Mouse (Mus musculus) central nervous system, embryonic 11.5 days (tissue): ENCODE data around the gene Gm28308. TPM values are rescaled to one million over a fixed set of nuclear protein-coding genes. Genes with fewer than 3 reads are reported as not detected.

Experiments
- polyA plus RNA-seq: library from polyadenylated mRNA; depleted of rRNA; stranded (reverse); fragments of >200 nt; gene quantifications from 2 replicates; pipeline ENCODE4 v1.2.3, GENCODE M21; 2012; rRNA removed

Gm28308 gene
- 3.1 TPM in 1 of 2 replicates, not detected in the other for polyA plus RNA-seq

DNA sequence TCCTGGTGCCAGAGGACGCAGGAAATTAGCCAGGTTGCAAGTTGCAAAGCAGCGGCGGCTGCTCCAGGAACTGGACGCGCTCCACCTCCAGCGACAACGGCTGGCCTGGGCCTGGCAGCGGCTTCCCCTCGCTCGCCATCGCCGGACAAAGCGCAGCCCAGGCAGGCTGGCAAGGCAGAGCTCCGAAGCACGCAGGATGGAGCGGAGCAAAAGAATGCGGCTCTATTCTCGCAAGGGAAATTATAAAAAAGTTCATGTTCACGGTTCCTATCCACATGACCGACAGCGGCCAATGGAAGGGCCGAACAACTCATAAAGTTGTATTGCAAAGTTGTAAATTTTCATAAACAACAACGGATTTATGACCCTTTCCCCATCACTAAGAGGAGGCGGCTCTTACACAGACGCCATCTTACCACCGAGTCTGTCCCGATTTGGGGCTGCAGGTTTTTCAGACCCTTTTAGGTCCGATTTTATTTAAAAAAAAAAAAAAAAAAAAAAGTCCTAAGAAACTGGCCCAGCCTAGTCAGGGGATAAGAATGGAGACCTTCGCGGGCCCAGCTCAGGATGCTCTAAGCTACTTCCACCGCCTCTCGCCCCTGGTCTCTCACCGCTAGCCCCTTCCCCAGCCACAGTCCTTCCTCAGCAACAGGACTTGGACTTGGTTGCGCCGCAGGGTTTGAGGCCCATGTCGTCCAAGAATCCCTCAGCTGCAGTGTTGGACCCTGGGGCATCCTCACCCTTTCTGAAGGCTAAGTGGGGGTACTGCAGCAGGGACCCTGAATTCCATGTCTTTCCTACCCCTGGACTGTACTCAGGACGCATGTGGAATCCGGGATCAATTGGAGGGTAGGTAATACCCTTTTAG, at the start of gene Gm28308, which contains the start of gene Hoxa3:
TSS of gene Gm28308 (minus strand) at position 221 of the 868 bp plus-strand sequence.
TSS of gene Hoxa3 (minus strand) at position 218 of the 868 bp plus-strand sequence.

GRCm38 (mm10) chr6:52260654-52261575, 47.8 kb upstream of the Gm28308 start, which contains the start of gene Hoxa13:
Gene Hoxa13 (minus strand): TSS chr6:52260880.

GRCm38 (mm10) chr6:52245757-52246142, 32.6 kb upstream of the Gm28308 start, which contains the start of gene Hoxa11:
Gene Hoxa11 (minus strand): TSS chr6:52245810.

DNA sequence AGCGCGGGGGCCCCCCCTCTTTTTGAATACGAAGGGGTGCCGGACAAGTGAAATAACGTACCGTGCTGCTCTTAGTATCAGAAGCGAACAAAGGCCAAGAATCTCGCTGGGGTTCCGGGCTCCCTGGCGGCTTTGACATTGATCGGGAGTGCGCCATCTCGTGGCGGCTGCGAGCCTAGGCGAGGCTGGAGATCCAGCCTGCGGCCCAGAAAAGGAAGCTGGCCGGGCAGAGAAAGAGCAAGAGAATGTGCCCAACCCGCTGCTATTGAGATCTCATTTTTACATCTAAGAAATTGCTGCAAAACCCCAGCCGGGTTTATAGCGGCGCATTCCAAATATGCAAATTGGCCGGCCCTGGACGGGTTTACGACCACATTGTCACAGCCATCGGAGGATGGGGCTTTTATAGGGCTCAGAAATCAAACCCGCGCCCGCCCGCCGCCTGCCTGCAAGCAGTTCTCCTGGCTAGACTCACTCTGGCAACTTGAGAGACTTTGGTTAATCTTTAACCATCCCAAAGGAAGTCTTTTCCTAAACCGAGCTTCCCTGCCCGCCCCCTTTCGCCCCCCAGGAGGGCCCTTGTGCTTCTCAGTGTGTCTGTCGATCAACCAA, 27.4 kb upstream of the Gm28308 start, which contains the start of gene Hoxa10:
TSS of gene Hoxa10 (minus strand) at position 466 of the 612 bp plus-strand sequence.

DNA sequence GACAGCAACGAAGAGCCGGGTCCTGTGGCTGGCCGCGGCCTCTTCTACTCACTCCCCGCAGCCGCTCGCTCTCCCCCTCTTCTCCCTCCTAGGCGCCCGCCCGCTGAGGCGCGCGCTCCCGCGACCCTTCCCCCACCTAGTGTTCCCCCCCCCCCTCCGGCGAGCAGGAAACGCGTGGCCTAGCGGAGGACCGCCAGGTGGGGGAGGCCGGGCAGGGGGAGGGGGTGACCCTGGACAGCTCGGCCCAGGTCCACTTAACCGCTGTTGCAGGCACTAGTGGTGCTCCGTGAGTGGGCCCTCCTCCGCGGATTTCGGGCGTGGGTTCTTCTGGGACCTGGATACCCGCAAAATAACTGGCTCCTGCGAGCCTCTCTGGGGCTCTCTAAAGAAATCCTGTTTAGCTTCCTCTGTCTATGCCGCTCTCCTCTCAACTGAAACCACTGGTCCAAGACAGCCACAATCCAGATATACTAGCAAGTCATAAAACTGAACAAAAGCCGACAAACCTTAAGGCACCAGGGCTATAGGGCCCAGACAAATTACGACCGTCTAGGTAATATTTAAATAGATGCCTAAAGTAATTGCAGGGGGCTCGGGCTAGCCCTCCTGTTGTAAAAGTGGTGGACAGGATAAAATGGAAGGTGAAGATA, 17.5 kb upstream of the Gm28308 start, which contains the start of gene Hoxa9:
TSS of gene Hoxa9 (minus strand) at position 574 of the 650 bp plus-strand sequence.

DNA sequence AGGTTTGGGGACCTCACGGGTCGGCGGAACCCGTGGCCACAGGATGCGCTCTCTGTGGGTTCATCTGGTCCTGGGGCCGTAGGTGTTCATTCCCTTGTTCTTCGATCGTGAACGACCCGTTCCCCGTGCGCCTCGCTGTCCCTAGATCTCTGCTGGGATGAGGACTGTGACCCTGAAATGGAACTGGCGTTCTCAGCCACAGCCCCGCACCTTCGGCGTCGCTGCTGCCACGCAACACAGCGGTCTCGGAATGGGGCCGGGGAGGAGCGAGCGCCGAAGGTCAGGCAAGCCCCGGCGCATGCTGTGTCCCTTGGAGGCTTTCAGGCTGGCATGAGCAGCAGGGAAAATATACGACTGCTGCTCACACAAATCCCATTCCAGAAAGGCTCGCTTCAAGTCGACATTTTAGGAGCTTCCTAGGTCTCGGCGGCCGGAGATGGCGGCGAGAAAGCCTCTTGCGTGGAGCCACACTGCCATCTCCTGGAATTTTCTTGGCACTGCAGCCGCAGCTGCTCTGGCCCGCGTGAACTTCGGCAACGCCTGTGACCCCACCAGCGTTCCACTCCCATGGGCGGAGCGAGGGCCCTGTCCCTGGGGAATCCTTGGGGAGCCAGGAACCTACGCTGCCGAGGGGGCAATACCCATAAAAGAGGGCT, 8.3 kb upstream of the Gm28308 start, which contains the start of gene Hoxa7:
TSS of gene Hoxa7 (minus strand) at position 518 of the 656 bp plus-strand sequence.

DNA sequence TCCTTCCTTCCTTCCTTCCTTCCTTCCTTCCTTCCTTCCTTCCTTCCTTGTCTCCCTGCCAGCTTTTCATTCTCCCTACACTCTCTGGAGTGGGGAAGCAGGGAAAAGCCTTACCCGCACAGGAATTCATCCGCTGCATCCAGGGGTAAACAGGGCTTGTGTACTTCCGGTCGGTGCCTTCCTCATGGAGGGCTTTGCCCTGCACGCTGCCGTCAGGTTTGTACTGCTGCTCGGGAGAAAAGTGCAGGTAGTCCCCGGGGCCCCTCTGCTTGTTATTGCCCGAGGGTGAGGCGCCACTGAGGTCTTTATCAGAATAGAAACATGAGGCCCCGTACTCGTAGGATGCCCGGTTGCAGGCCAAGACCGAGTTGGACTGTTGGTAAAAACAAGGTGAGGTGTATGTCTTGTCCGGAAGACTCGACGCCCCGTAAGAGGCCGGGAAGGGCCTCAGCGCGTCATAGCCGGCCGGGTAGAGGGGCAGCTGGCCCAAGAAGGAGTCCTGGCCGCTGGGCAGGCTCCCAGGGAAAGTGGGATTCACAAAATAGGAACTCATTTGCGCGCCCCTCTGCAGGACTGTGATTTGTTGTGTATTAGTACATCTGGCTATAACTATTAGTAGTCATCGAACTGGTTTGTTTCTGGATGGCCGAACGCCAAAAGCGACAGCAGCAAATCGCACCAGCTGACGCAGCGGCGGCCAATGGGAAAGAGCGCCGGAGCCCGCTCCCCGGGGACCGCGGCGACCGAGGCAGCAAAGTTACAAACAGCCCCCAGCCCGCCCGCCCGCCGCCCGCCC, 4.9 kb downstream of the Gm28308 start, which contains the start of gene Hoxa6:
TSS of gene Hoxa6 (minus strand) at position 651 of the 796 bp plus-strand sequence.

GRCm38 (mm10) chr6:52204050-52204752, 8.9 kb downstream of the Gm28308 start, which contains the start of gene Hoxa5:
Gene Hoxa5 (minus strand): TSS chr6:52204587.

DNA sequence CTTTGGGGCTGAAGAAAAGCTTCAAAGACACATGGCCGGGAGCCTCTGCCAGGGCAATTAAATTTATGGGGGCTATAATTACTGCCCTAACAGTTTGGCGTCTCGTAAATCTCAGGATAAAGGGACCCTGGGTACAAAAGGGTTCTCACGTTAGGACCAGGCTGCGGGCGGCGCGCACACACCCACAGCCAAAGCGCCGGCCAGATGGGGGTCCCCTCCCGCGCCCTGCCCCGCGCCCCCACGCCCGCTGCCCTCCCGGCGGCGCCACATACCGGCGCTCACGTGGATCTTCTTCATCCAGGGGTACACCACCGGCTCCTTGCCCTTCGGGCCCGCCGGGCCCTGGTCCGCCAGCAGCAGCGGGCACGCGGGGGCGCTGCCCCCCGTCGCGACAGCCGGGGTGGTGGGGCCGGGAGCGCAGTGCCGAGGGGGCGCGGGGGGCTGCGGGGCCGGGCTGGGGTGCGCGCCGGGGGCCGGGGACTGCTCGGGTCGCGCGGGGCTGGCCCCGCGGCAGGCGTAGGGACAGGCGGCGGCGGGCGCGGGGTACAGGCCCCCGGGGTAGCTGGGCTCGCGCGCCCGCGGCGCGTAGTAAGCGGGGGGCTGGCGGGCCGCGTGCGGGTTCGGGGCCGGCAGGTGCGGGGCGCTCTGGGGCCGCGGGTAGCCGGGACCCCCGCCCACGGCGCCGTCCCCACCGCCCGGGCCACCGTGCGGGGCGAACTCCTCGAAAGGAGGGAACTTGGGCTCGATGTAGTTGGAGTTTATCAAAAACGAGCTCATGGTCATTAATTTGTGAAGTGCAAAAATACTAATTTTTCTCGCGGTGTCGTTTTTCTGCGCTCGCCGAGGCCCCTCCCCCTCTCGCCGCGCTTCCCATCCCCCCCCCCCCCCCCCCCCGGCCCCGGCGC, 22.0 kb downstream of the Gm28308 start, which contains the start of gene Hoxa4:
TSS of gene Hoxa4 (minus strand) at position 848 of the 905 bp plus-strand sequence.

GRCm38 (mm10) chr6:52177061-52177735, 35.9 kb downstream of the Gm28308 start, which contains the start of gene 5730596B20Rik:
Gene 5730596B20Rik (plus strand): TSS chr6:52177498.

GRCm38 (mm10) chr6:52164626-52165440, 48.3 kb downstream of the Gm28308 start, which contains the start of gene Hoxa2:
Gene Hoxa2 (minus strand): TSS chr6:52164831.

GRCm38 (mm10) chr6:52158276-52159051, 54.7 kb downstream of the Gm28308 start, which contains the start of gene Hoxa1:
Gene Hoxa1 (minus strand): TSS chr6:52158317.

